In the genomic region with DNA sequence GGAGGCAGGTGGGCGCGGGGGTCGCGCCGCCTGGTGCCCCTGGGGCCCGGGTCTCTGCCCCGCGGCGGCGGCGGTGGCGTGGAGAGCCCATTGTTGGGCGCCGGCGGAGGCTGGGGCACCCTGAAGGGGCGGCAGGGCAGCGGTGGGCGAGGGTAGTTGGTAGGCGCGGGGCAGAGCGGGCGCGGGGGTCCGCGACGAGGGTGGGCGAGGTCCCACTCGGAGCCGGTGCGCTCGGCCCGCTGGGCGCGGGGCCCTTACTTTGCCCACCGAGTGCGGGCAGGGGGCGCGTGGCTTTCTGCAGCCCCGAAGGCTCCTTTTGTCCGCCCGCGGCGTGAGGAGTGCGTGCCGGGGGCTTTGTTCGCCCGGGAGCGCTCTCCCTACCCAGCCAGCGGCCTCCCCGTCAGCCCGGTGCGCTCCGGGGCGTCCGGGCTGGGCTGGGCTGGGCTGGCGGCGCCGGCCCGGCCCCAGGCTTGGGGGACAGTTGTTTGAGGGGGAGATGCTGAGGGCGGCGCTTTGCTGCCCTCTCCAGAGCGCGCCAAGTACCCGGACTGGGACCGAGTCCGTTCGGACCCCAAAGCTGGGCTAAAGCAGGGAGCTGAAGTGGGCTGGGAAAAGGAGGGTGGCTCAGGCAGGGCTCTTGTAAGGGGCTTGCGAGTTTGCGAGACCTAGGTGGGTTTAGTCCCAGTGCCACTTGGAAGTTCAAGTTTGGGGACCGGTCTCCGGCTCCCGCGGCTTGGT, we compare ENCODE assay signal across 8 mouse cellular contexts. TPM values are rescaled to one million over a fixed set of nuclear protein-coding genes. Genes with fewer than 3 reads are reported as not detected.
A peak's percentile ranks its signal among the peaks of the same experiment; 100 is the strongest.
DNase-seq lines count a peak whose midpoint lies in the region; ATAC-seq and TF ChIP-seq lines count a peak whose summit lies in the region.

No protein-coding gene starts in this region.

- H3K4me3 ChIP-seq in forebrain, embryonic 16.5 days (replicated peaks; ENCODE audit: low read length), result peak overlapping the region; percentile 64
- H3K4me3 ChIP-seq in kidney, adult 2 months (ENCODE audit: insufficient read depth, low read depth, low read length), result peak overlapping the region; percentile 87
- peak overlapping the region; percentile 23; the same call in 1 of the 2 replicates for H3K4me3 ChIP-seq in macrophage (ENCODE audit: inconsistent target)

- peak overlapping the region; percentile 93 for H3K27ac ChIP-seq in forebrain, embryonic 16.5 days (ENCODE audit: low read length)
- no peak overlapping the region for H3K27ac ChIP-seq in kidney, adult 2 months (ENCODE audit: insufficient read depth, low read depth, low read length)
- no peak overlapping the region for H3K27ac ChIP-seq in macrophage

- WGBS in forebrain, embryonic 16.5 days, result 0% methylated on average over 64 of the region's 73 CpGs
- under 1% methylated on average over 61 of the region's 73 CpGs for WGBS in kidney, adult 2 months
- 5% methylated on average over 58 of the region's 73 CpGs for WGBS in macrophage (ENCODE audit: missing documents)

- intact Hi-C loops in heart, postnatal 25 days (cut with DNase I), result loop anchor here (2.0 to 5.0 kb wide), 3 partner anchors 77 to 250 kb away; a partner anchor contains a TSS

- peaks cover 48% of the 10 kb centered on the region for H3K4me1 ChIP-seq in forebrain, embryonic 16.5 days (replicated peaks; ENCODE audit: control insufficient read depth, insufficient read depth, low read length)
- peaks cover 15% of the 10 kb centered on the region for H3K4me1 ChIP-seq in kidney, adult 2 months (ENCODE audit: control insufficient read depth, insufficient read depth, low read length)

- no peaks in the 10 kb centered on the region for H3K9me3 ChIP-seq in forebrain, embryonic 16.5 days (ENCODE audit: control insufficient read depth, low read length)

- H3K4me2 ChIP-seq in forebrain, embryonic 16.5 days (ENCODE audit: low read length), result peak overlapping the region; percentile 64

- H3K27me3 ChIP-seq in forebrain, embryonic 16.5 days (replicated peaks; ENCODE audit: control insufficient read depth, insufficient read depth, low read length), result no peaks in the 10 kb centered on the region
- no peaks in the 10 kb centered on the region for H3K27me3 ChIP-seq in kidney, adult 2 months (replicated peaks; ENCODE audit: control insufficient read depth, insufficient read depth, low read length)

- TF ChIP-seq CTCF in kidney, adult 2 months (conservative IDR thresholded peaks at IDR 0.05; ENCODE audit: insufficient read depth, insufficient read length, low read depth, low read length), result no peak

- H3K79me2 ChIP-seq in macrophage (ENCODE audit: inconsistent target), result no peaks in the 10 kb centered on the region

- ATAC-seq in forebrain, embryonic 16.5 days, result peak; percentile 13

- H3K36me3 ChIP-seq in forebrain, embryonic 16.5 days (ENCODE audit: control insufficient read depth, insufficient read depth), result peaks cover 20% of the 10 kb centered on the region
- no peaks in the 10 kb centered on the region for H3K36me3 ChIP-seq in kidney, adult 2 months (ENCODE audit: control insufficient read depth, insufficient read depth, low read length)
- H3K36me3 ChIP-seq in macrophage (ENCODE audit: inconsistent target), result peaks cover 4% of the 10 kb centered on the region; the same call in 1 of the 2 replicates

- TF ChIP-seq POLR2A in kidney, adult 2 months (IDR thresholded peaks at IDR 0.05; ENCODE audit: low read depth, low read length), result no peak

- peak overlapping the region; percentile 98 for H3K9ac ChIP-seq in forebrain, embryonic 16.5 days (replicated peaks; ENCODE audit: low read depth, low read length)

- peak; percentile 94 for DNase-seq in heart, adult 11 months
- DNase-seq in heart, postnatal 25 days (ENCODE audit: low spot score), result no peak
- peak; percentile 46 for DNase-seq in ZHBTc4 (ENCODE audit: low read depth, low spot score)
- peak; percentile 13 for DNase-seq in kidney, adult 2 months
- peak; percentile 30 for DNase-seq in thymus, adult 18-20 months
- DNase-seq in layer of hippocampus, adult 11-12 months (ENCODE audit: low spot score), result no peak

RNA-seq across cellular contexts. Expression of a gene that starts 1.6 kb away (rescaled TPM):
- total RNA-seq in heart, postnatal 25 days (2021), result 10 to 100 TPM; 41.6 to 45.0 TPM
- 163 and 167 TPM in 2 replicates for polyA plus RNA-seq in forebrain, embryonic 16.5 days (2015; fragmentation: Nextera tagmentation; extraction: Ambion mirVana)
- 44.6 and 48.6 TPM in 2 replicates for polyA plus RNA-seq in kidney, adult 2 months (2012; rRNA removed)
- total RNA-seq in macrophage (2018; cell fraction: chromatin; rRNA removed), result 10 to 100 TPM in 23 of 26 experiments, 1 to 10 TPM in 3; 6.7 to 76.0 (median 27.1) TPM
- 10 to 100 TPM; 13.8 to 30.2 (median 21.6) TPM for total RNA-seq in macrophage (2018; cell fraction: cytosol; rRNA removed)
- 10 to 100 TPM in 22 of 26 experiments, 1 to 10 TPM in 4; 4.9 to 56.0 (median 16.1) TPM for total RNA-seq in macrophage (2018; cell fraction: nucleus; rRNA removed)
- polyA plus RNA-seq in macrophage (2018), result 20.3 to 44.3 TPM (median 27.6 TPM) in 3 replicates

Comparison
In these comparisons a context has a peak if more than half of its experiments do, and no peak if none do; other contexts are left out.
1. DNase-seq: peak in heart, adult 11 months (single experiment), ZHBTc4 (single experiment), kidney, adult 2 months (single experiment) and thymus, adult 18-20 months (2 of 2); none in heart, postnatal 25 days (single experiment) and layer of hippocampus, adult 11-12 months (single experiment).
2. H3K4me3 ChIP-seq: peak in every context shown above with its lines; median percentile 87 in kidney, adult 2 months; 64 in forebrain, embryonic 16.5 days; 23 in macrophage.